ENCODE assay signal across 15 mouse cellular contexts in genomic region chr11:51943500-51943841, GRCm38 (mm10). TPM values are rescaled to one million over a fixed set of nuclear protein-coding genes. Genes with fewer than 3 reads are reported as not detected.
DNase-seq lines count a peak whose midpoint lies in the region; ATAC-seq and TF ChIP-seq lines count a peak whose summit lies in the region.
"Had no signal": no experiment of that assay in that cellular context is flagged by ENCODE, and none has a peak within 500 bp of the region (broad histone marks: within the 10 kb centered on the region; RNA-seq: fewer than 3 reads in every experiment).

No protein-coding gene starts in this region.

- H3K4me1 ChIP-seq in forebrain, embryonic 12.5 days, result peaks cover 18% of the 10 kb centered on the region
- peaks cover 12% of the 10 kb centered on the region for H3K4me1 ChIP-seq in forebrain, embryonic 16.5 days (replicated peaks; ENCODE audit: control insufficient read depth, insufficient read depth, low read length)
- peaks cover 8% of the 10 kb centered on the region for H3K4me1 ChIP-seq in midbrain, embryonic 13.5 days (replicated peaks)
- peaks cover 3% of the 10 kb centered on the region for H3K4me1 ChIP-seq in midbrain, embryonic 10.5 days
- H3K4me1 ChIP-seq in forebrain, embryonic 14.5 days (ENCODE audit: control insufficient read depth, insufficient read depth, low read length), result peaks cover 8% of the 10 kb centered on the region
- peaks cover 11% of the 10 kb centered on the region; the same call in 1 of the 2 replicates for H3K4me1 ChIP-seq in midbrain, postnatal 0 days (ENCODE audit: insufficient read depth, low read length)

- TF ChIP-seq CTCF in midbrain, postnatal 0 days (IDR thresholded peaks at IDR 0.05), result no peak

- H3K9me3 ChIP-seq in forebrain, embryonic 12.5 days, result no peaks in the 10 kb centered on the region
- H3K9me3 ChIP-seq in forebrain, embryonic 16.5 days (ENCODE audit: control insufficient read depth, low read length), result no peaks in the 10 kb centered on the region
- no peaks in the 10 kb centered on the region for H3K9me3 ChIP-seq in midbrain, embryonic 13.5 days
- no peaks in the 10 kb centered on the region for H3K9me3 ChIP-seq in midbrain, embryonic 10.5 days (replicated peaks)
- H3K9me3 ChIP-seq in forebrain, embryonic 14.5 days (replicated peaks; ENCODE audit: control insufficient read depth, low read length), result no peaks in the 10 kb centered on the region
- H3K9me3 ChIP-seq in midbrain, postnatal 0 days (ENCODE audit: low read length), result no peaks in the 10 kb centered on the region
- H3K9me3 ChIP-seq: kidney, embryonic 15.5 days had no signal

- DNase-seq in midbrain, embryonic 10.5 days (ENCODE audit: low spot score), result no peak
- DNase-seq in forebrain, embryonic 14.5 days (ENCODE audit: low spot score), result no peak
- no peak for DNase-seq in midbrain, postnatal 0 days (ENCODE audit: low spot score)
- DNase-seq in kidney, postnatal 4 days, result no peak
- no peak for DNase-seq in right cerebral cortex, adult 2 months (ENCODE audit: low spot score in 2 of 2)
- DNase-seq: cerebellum, adult 11 months; thymus, adult 18-20 months had no signal

- ATAC-seq in forebrain, embryonic 12.5 days (ENCODE audit: low FRiP score), result 0 out of 2 replicates have a peak, but pooled peaks have one; percentile 14
- ATAC-seq in forebrain, embryonic 16.5 days, result no peak
- peak; percentile 11 for ATAC-seq in midbrain, embryonic 13.5 days
- ATAC-seq in forebrain, embryonic 14.5 days, result no peak
- peak; percentile 34; the same call in 1 of the 2 replicates for ATAC-seq in midbrain, postnatal 0 days (ENCODE audit: low FRiP score)
- ATAC-seq: Patski had no signal

- no peaks in the 10 kb centered on the region for H3K36me3 ChIP-seq in forebrain, embryonic 12.5 days (replicated peaks)
- no peaks in the 10 kb centered on the region for H3K36me3 ChIP-seq in forebrain, embryonic 16.5 days (ENCODE audit: control insufficient read depth, insufficient read depth)
- H3K36me3 ChIP-seq in midbrain, embryonic 13.5 days, result no peaks in the 10 kb centered on the region
- no peaks in the 10 kb centered on the region for H3K36me3 ChIP-seq in midbrain, embryonic 10.5 days
- H3K36me3 ChIP-seq in forebrain, embryonic 14.5 days (ENCODE audit: control insufficient read depth, insufficient read depth, low read length), result no peaks in the 10 kb centered on the region
- no peaks in the 10 kb centered on the region for H3K36me3 ChIP-seq in midbrain, postnatal 0 days (ENCODE audit: insufficient read depth, low read length)
- H3K36me3 ChIP-seq: kidney, embryonic 15.5 days had no signal

- H3K27me3 ChIP-seq in forebrain, embryonic 12.5 days, result no peaks in the 10 kb centered on the region
- H3K27me3 ChIP-seq in forebrain, embryonic 16.5 days (replicated peaks; ENCODE audit: control insufficient read depth, insufficient read depth, low read length), result no peaks in the 10 kb centered on the region
- H3K27me3 ChIP-seq in midbrain, embryonic 13.5 days, result no peaks in the 10 kb centered on the region
- H3K27me3 ChIP-seq in midbrain, embryonic 10.5 days (ENCODE audit: low read depth, poor library complexity, severe bottlenecking), result no peaks in the 10 kb centered on the region
- H3K27me3 ChIP-seq in forebrain, embryonic 14.5 days (replicated peaks; ENCODE audit: control insufficient read depth, insufficient read depth, low read length), result no peaks in the 10 kb centered on the region
- H3K27me3 ChIP-seq in midbrain, postnatal 0 days (ENCODE audit: insufficient read depth, low read length), result no peaks in the 10 kb centered on the region
- H3K27me3 ChIP-seq: Patski had no signal

- H3K4me2 ChIP-seq in forebrain, embryonic 12.5 days, result no peak overlapping the region
- H3K4me2 ChIP-seq in forebrain, embryonic 16.5 days (ENCODE audit: low read length), result no peak overlapping the region
- H3K4me2 ChIP-seq in midbrain, embryonic 13.5 days (replicated peaks), result peak overlapping the region; percentile 7; the same call in 1 of the 2 replicates
- no peak overlapping the region for H3K4me2 ChIP-seq in forebrain, embryonic 14.5 days (ENCODE audit: low read length)
- H3K4me2 ChIP-seq in midbrain, postnatal 0 days (ENCODE audit: low read depth, low read length, poor library complexity, severe bottlenecking), result no peak overlapping the region
- H3K4me2 ChIP-seq: heart, embryonic 11.5 days; kidney, embryonic 15.5 days had no signal

- no peak overlapping the region for H3K4me3 ChIP-seq in forebrain, embryonic 12.5 days (replicated peaks)
- H3K4me3 ChIP-seq in forebrain, embryonic 16.5 days (replicated peaks; ENCODE audit: low read length), result no peak overlapping the region
- no peak overlapping the region for H3K4me3 ChIP-seq in midbrain, embryonic 13.5 days (replicated peaks)
- H3K4me3 ChIP-seq in midbrain, embryonic 10.5 days, result no peak overlapping the region
- H3K4me3 ChIP-seq in forebrain, embryonic 14.5 days (ENCODE audit: low read depth, low read length), result no peak overlapping the region
- H3K4me3 ChIP-seq in midbrain, postnatal 0 days (ENCODE audit: low read depth, low read length), result no peak overlapping the region
- H3K4me3 ChIP-seq: erythroblast, embryonic 14.5 days; kidney, embryonic 15.5 days had no signal

- H3K9ac ChIP-seq in forebrain, embryonic 12.5 days, result no peak overlapping the region
- H3K9ac ChIP-seq in forebrain, embryonic 16.5 days (replicated peaks; ENCODE audit: low read depth, low read length), result no peak overlapping the region
- no peak overlapping the region for H3K9ac ChIP-seq in midbrain, embryonic 13.5 days (replicated peaks)
- no peak overlapping the region for H3K9ac ChIP-seq in forebrain, embryonic 14.5 days (ENCODE audit: low read length)
- 0 out of 2 replicates have a peak overlapping the region, but pooled peaks have one; percentile 4 for H3K9ac ChIP-seq in midbrain, postnatal 0 days (replicated peaks; ENCODE audit: low read length, poor library complexity, severe bottlenecking)
- H3K9ac ChIP-seq: kidney, embryonic 15.5 days had no signal

- WGBS in forebrain, embryonic 12.5 days, result 56% methylated on average over 6 of the region's 6 CpGs
- WGBS in forebrain, embryonic 16.5 days, result 59% methylated on average over 6 of the region's 6 CpGs
- WGBS in midbrain, embryonic 13.5 days, result 57% methylated on average over 6 of the region's 6 CpGs
- WGBS in midbrain, embryonic 10.5 days, result 62% methylated on average over 6 of the region's 6 CpGs
- WGBS in forebrain, embryonic 14.5 days, result 61% methylated on average over 6 of the region's 6 CpGs
- 47% methylated on average over 6 of the region's 6 CpGs for WGBS in midbrain, postnatal 0 days

- 0 out of 2 replicates have a peak overlapping the region, but pooled peaks have one; percentile 56 for H3K27ac ChIP-seq in forebrain, embryonic 12.5 days
- H3K27ac ChIP-seq in forebrain, embryonic 16.5 days (ENCODE audit: low read length), result no peak overlapping the region
- no peak overlapping the region for H3K27ac ChIP-seq in midbrain, embryonic 13.5 days
- no peak overlapping the region for H3K27ac ChIP-seq in midbrain, embryonic 10.5 days (replicated peaks)
- peak overlapping the region; percentile 46; the same call in 1 of the 2 replicates for H3K27ac ChIP-seq in forebrain, embryonic 14.5 days (ENCODE audit: low read depth, low read length)
- no peak overlapping the region for H3K27ac ChIP-seq in midbrain, postnatal 0 days (ENCODE audit: low read depth, low read length)
- H3K27ac ChIP-seq: kidney, embryonic 15.5 days; macrophage had no signal

RNA-seq across cellular contexts. Expression of gene Cdkn2aipnl, which starts 24.0 kb away (rescaled TPM):
- 114 and 122 TPM in 2 replicates for polyA plus RNA-seq in forebrain, embryonic 12.5 days (2016; fragmentation: Nextera tagmentation; extraction: Ambion mirVana)
- polyA plus RNA-seq in forebrain, embryonic 16.5 days (2015; fragmentation: Nextera tagmentation; extraction: Ambion mirVana), result 119 TPM in 2 replicates
- polyA plus RNA-seq in midbrain, embryonic 13.5 days (2015; fragmentation: Nextera tagmentation; extraction: Ambion mirVana), result 118 and 120 TPM in 2 replicates
- polyA plus RNA-seq in midbrain, embryonic 10.5 days (2016; fragmentation: Nextera tagmentation; extraction: Ambion mirVana), result 141 and 142 TPM in 2 replicates
- 117 and 121 TPM in 2 replicates for polyA plus RNA-seq in forebrain, embryonic 14.5 days (2014; fragmentation: Nextera tagmentation; extraction: Ambion mirVana)
- 97.7 and 99.1 TPM in 2 replicates for total RNA-seq in midbrain, postnatal 0 days (2014; rRNA removed)
- 124 and 128 TPM in 2 replicates for polyA plus RNA-seq in midbrain, postnatal 0 days (2015; fragmentation: Nextera tagmentation; extraction: Ambion mirVana)

RNA-seq across cellular contexts. Expression of gene Ube2b, which starts 57.1 kb away (rescaled TPM):
- polyA plus RNA-seq in forebrain, embryonic 12.5 days (2016; fragmentation: Nextera tagmentation; extraction: Ambion mirVana), result 241 and 242 TPM in 2 replicates
- 279 and 306 TPM in 2 replicates for polyA plus RNA-seq in forebrain, embryonic 16.5 days (2015; fragmentation: Nextera tagmentation; extraction: Ambion mirVana)
- polyA plus RNA-seq in midbrain, embryonic 13.5 days (2015; fragmentation: Nextera tagmentation; extraction: Ambion mirVana), result 272 and 284 TPM in 2 replicates
- 202 and 209 TPM in 2 replicates for polyA plus RNA-seq in midbrain, embryonic 10.5 days (2016; fragmentation: Nextera tagmentation; extraction: Ambion mirVana)
- polyA plus RNA-seq in forebrain, embryonic 14.5 days (2014; fragmentation: Nextera tagmentation; extraction: Ambion mirVana), result 189 and 211 TPM in 2 replicates
- 160 and 177 TPM in 2 replicates for total RNA-seq in midbrain, postnatal 0 days (2014; rRNA removed)
- polyA plus RNA-seq in midbrain, postnatal 0 days (2015; fragmentation: Nextera tagmentation; extraction: Ambion mirVana), result 229 and 232 TPM in 2 replicates

Comparison
In these comparisons a context has a peak if more than half of its experiments do, and no peak if none do; other contexts are left out.
1. ATAC-seq: peak in forebrain, embryonic 12.5 days (single experiment), midbrain, embryonic 13.5 days (single experiment) and midbrain, postnatal 0 days (single experiment); none in forebrain, embryonic 16.5 days (single experiment) and forebrain, embryonic 14.5 days (single experiment).
2. H3K27ac ChIP-seq: peak in forebrain, embryonic 12.5 days (single experiment) and forebrain, embryonic 14.5 days (single experiment); none in forebrain, embryonic 16.5 days (single experiment), midbrain, embryonic 13.5 days (single experiment), midbrain, embryonic 10.5 days (single experiment) and midbrain, postnatal 0 days (single experiment).